Mouse (Mus musculus) erythroblast, embryonic 14.5 days (primary cell): Measurements from ENCODE around the gene Bex4. TPM values are rescaled to one million over a fixed set of nuclear protein-coding genes. Genes with fewer than 3 reads are reported as not detected.
"Not testable (repeated sequence)": the region's sequence is repeated elsewhere in the genome, so short reads cannot be mapped to it uniquely, and the experiment has no call there.

Experiments used
- H3K27me3 ChIP-seq: 2 replicates; pipeline ENCODE4 v1.6.1; 2012; ENCODE audit warnings: inconsistent platforms; ENCODE audit not compliant: control insufficient read depth
- H3K36me3 ChIP-seq: 2 replicates; pipeline ENCODE4 v1.6.1; 2012; ENCODE audit warnings: mild to moderate bottlenecking, inconsistent platforms; ENCODE audit not compliant: control insufficient read depth
- H3K4me1 ChIP-seq: 2 replicates; pipeline ENCODE4 v1.6.1; 2012; ENCODE audit warnings: inconsistent platforms; ENCODE audit not compliant: control insufficient read depth
- H3K4me3 ChIP-seq: replicated peaks from 2 replicates; pipeline ENCODE3; 2012; ENCODE audit warnings: moderate library complexity, mild to moderate bottlenecking, inconsistent platforms
- H3K9me3 ChIP-seq: 2 replicates; pipeline ENCODE4 v1.6.1; 2012; ENCODE audit warnings: low read length, inconsistent platforms, mixed read lengths; ENCODE audit not compliant: control insufficient read depth
- GATA1 ChIP-seq: IDR thresholded peaks from 2 replicates; pipeline ENCODE4 v1.6.1; 2012; ENCODE audit warnings: low read length, inconsistent platforms, mixed read lengths
- TAL1 ChIP-seq: IDR thresholded peaks from 3 replicates; pipeline ENCODE4 v1.6.1; 2012; ENCODE audit warnings: low read length, inconsistent platforms, mixed read lengths
- polyA plus RNA-seq: library from polyadenylated mRNA; stranded (reverse); fragments of >175 nt; gene quantifications from 2 replicates; pipeline ENCODE4 v1.2.3, GENCODE M21; 2012

Bex4 gene
- polyA plus RNA-seq = 4.2 and 7.0 TPM in 2 replicates

- peak within 1 kb of the TSS; percentile 78 for H3K4me3 ChIP-seq
- H3K9me3 ChIP-seq = not testable (repeated sequence)
- peaks cover 18% of the 10 kb centered on the region for H3K36me3 ChIP-seq
These were observed at the start of gene Bex4 for GRCm38 (mm10) chrX:136138827-136139639. Gene Bex4, plus strand, starts transcription at chrX:136138996.

GRCm38 (mm10) chrX:136092497-136093279, 46.1 kb upstream of the Bex4 start:
- Histone ChIP-seq H3K9me3 (no peaks in the 10 kb centered on the region), H3K36me3 (no peaks in the 10 kb centered on the region), H3K4me3 (no peak overlapping the region), H3K27me3 (no peaks in the 10 kb centered on the region), H3K4me1 (no peaks in the 10 kb centered on the region)
- TF ChIP-seq GATA1 (no peak), TAL1 (no peak)

More at GRCm38 (mm10) chrX:136138827-136139639, at the start of gene Bex4:
- H3K27me3 ChIP-seq = not testable (repeated sequence)
- peaks cover 46% of the 10 kb centered on the region for H3K4me1 ChIP-seq

- H3K36me3 ChIP-seq = no peaks in the 10 kb centered on the region
- H3K4me3 ChIP-seq = no peak overlapping the region
- no peaks in the 10 kb centered on the region for H3K4me1 ChIP-seq
- H3K9me3 ChIP-seq = no peaks in the 10 kb centered on the region
- TF ChIP-seq GATA1 (no peak), TAL1 (no peak)
- H3K27me3 ChIP-seq = no peaks in the 10 kb centered on the region
These were observed 44.4 kb upstream of the Bex4 start for GRCm38 (mm10) chrX:136094421-136094820.

- Histone ChIP-seq H3K36me3 (no peaks in the 10 kb centered on the region), H3K9me3 (no peaks in the 10 kb centered on the region), H3K4me1 (no peaks in the 10 kb centered on the region), H3K4me3 (no peak overlapping the region), H3K27me3 (no peaks in the 10 kb centered on the region)
- TF ChIP-seq GATA1 (no peak), TAL1 (no peak)
These were observed 34.6 kb upstream of the Bex4 start for GRCm38 (mm10) chrX:136104046-136104723.

- Histone ChIP-seq H3K4me1 (no peaks in the 10 kb centered on the region), H3K27me3 (no peaks in the 10 kb centered on the region), H3K4me3 (no peak overlapping the region), H3K36me3 (no peaks in the 10 kb centered on the region), H3K9me3 (no peaks in the 10 kb centered on the region)
- TF ChIP-seq GATA1 = no peak
- TF ChIP-seq TAL1 = no peak
These were observed 34.1 kb upstream of the Bex4 start for GRCm38 (mm10) chrX:136104724-136105088.

- H3K27me3 ChIP-seq = 0 out of 2 replicates have a peak, but pooled peaks cover under 1% of the 10 kb centered on the region
- no peak for TF ChIP-seq GATA1
- TF ChIP-seq TAL1 = no peak
- no peaks in the 10 kb centered on the region for H3K4me1 ChIP-seq
- no peak overlapping the region for H3K4me3 ChIP-seq
- H3K36me3 ChIP-seq = no peaks in the 10 kb centered on the region
- no peaks in the 10 kb centered on the region for H3K9me3 ChIP-seq
These were observed 30.9 kb upstream of the Bex4 start for GRCm38 (mm10) chrX:136107942-136108341.

GRCm38 (mm10) chrX:136115015-136115414, 23.8 kb upstream of the Bex4 start:
- TF ChIP-seq TAL1 (no peak), GATA1 (no peak)
- peaks cover 2% of the 10 kb centered on the region; the same call in 1 of the 2 replicates for H3K9me3 ChIP-seq
- H3K36me3 ChIP-seq = no peaks in the 10 kb centered on the region
- peaks cover 30% of the 10 kb centered on the region for H3K27me3 ChIP-seq
- no peak overlapping the region for H3K4me3 ChIP-seq
- no peaks in the 10 kb centered on the region for H3K4me1 ChIP-seq

GRCm38 (mm10) chrX:136115419-136115961, 23.3 kb upstream of the Bex4 start:
- Histone ChIP-seq H3K36me3 (no peaks in the 10 kb centered on the region), H3K4me1 (no peaks in the 10 kb centered on the region), H3K4me3 (no peak overlapping the region), H3K27me3 (peaks cover 30% of the 10 kb centered on the region), H3K9me3 (peaks cover 2% of the 10 kb centered on the region; the same call in 1 of the 2 replicates)
- no peak for TF ChIP-seq GATA1
- no peak for TF ChIP-seq TAL1
